Mouse (Mus musculus) E14TG2a.4 (cell line): Measurements from ENCODE around the gene Rrnad1.
A peak's percentile ranks its signal among the peaks of the same experiment; 100 is the strongest.
"Not testable (repeated sequence)": the region's sequence is repeated elsewhere in the genome, so short reads cannot be mapped to it uniquely, and the experiment has no call there.

Experiments
- H3K27me3 ChIP-seq: 2 replicates; pipeline ENCODE4 v1.6.1; 2014; ENCODE audit warnings: low read length, control low read depth; ENCODE audit not compliant: insufficient read depth
- H3K36me3 ChIP-seq: 2 replicates; pipeline ENCODE4 v1.6.1; 2014; ENCODE audit warnings: low read length, control low read depth; ENCODE audit not compliant: insufficient read depth
- H3K4me1 ChIP-seq: replicated peaks from 2 replicates; pipeline ENCODE4 v1.6.1; 2014; ENCODE audit warnings: low read depth, low read length, control low read depth
- H3K4me3 ChIP-seq: replicated peaks from 2 replicates; pipeline ENCODE4 v1.5.1; 2014; ENCODE audit warnings: mild to moderate bottlenecking, low read length
- H3K9me3 ChIP-seq: 2 replicates; pipeline ENCODE4 v1.6.1; 2014; ENCODE audit warnings: low read length, control low read depth
- CTCF ChIP-seq: conservative IDR thresholded peaks from 2 replicates; pipeline ENCODE4 v1.5.1; 2014; ENCODE audit warnings: low read length
- NANOG ChIP-seq: IDR thresholded peaks from 2 replicates; pipeline ENCODE4 v1.6.1; 2014; ENCODE audit warnings: borderline replicate concordance, low read length, mixed read lengths
- POU5F1 ChIP-seq: IDR thresholded peaks from 2 replicates; pipeline ENCODE4 v1.6.1; 2014; ENCODE audit warnings: low read length, borderline replicate concordance

Rrnad1 gene

GRCm38 (mm10) chr3:87901036-87901624 lies 29.4 kb downstream of the Rrnad1 start:
- Histone ChIP-seq H3K9me3 (no peaks in the 10 kb centered on the region), H3K4me3 (no peak overlapping the region), H3K27me3 (no peaks in the 10 kb centered on the region), H3K36me3 (no peaks in the 10 kb centered on the region), H3K4me1 (peaks cover 23% of the 10 kb centered on the region)
- TF ChIP-seq NANOG (no peak), POU5F1 (no peak), CTCF (no peak)

DNA sequence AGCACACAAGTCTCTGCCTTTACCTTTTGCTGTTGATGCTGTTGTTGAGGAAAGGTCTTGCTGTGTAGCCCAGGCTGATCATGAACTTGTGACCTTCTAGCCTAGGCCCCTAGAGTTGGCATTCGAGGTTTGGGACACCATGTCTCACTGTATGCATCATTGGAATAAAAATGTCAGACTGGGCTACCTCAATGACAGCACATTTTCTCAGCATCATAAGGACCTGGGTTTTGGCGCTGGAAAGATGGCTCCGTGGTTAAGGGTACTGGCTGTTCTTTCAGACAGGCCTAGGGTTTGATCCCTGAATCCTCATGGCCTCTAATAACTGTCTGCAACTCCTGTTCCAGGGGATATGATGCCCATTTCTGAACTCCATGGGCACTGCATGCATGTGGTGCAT lies 30.7 kb downstream of the Rrnad1 start:
- H3K4me1 ChIP-seq, result peaks cover 28% of the 10 kb centered on the region
- no peaks in the 10 kb centered on the region for H3K36me3 ChIP-seq
- H3K4me3 ChIP-seq, result no peak overlapping the region
- TF ChIP-seq CTCF (no peak), NANOG (no peak), POU5F1 (no peak)
- H3K9me3 ChIP-seq, result no peaks in the 10 kb centered on the region
- H3K27me3 ChIP-seq, result no peaks in the 10 kb centered on the region

DNA sequence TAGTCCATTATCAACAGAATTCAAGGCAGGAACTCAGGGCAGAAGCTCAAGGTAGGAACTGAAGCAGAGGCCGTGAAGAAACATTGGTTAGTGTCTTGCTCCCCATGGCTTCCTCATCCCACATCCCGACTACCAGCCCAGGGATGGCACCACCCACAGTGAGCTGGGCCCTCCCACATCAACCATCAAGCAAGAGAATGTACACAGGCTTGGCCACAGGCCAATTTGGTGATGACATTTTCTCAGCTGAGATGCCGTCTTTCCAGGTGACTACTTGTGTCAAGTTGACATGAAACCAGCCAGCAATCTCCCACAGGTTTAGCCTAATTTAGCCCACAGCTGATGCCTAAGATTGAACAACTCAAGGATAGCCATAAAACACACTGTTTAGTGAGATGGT lies 31.3 kb downstream of the Rrnad1 start:
- TF ChIP-seq POU5F1 (no peak), NANOG (no peak)
- Histone ChIP-seq H3K27me3 (no peaks in the 10 kb centered on the region), H3K36me3 (no peaks in the 10 kb centered on the region), H3K9me3 (no peaks in the 10 kb centered on the region), H3K4me1 (peaks cover 32% of the 10 kb centered on the region), H3K4me3 (no peak overlapping the region)

- Histone ChIP-seq H3K4me3 (peak overlapping the region; percentile 18), H3K36me3 (no peaks in the 10 kb centered on the region), H3K9me3 (no peaks in the 10 kb centered on the region), H3K27me3 (no peaks in the 10 kb centered on the region), H3K4me1 (peaks cover 38% of the 10 kb centered on the region)
- TF ChIP-seq POU5F1 (no peak), CTCF (no peak), NANOG (no peak)
These were observed 37.1 kb downstream of the Rrnad1 start for GRCm38 (mm10) chr3:87893367-87893905.

GRCm38 (mm10) chr3:87891481-87891880 lies 39.0 kb downstream of the Rrnad1 start:
- no peak for TF ChIP-seq CTCF
- no peak for TF ChIP-seq NANOG
- no peak for TF ChIP-seq POU5F1
- H3K9me3 ChIP-seq, result no peaks in the 10 kb centered on the region
- H3K4me3 ChIP-seq, result no peak overlapping the region
- no peaks in the 10 kb centered on the region for H3K36me3 ChIP-seq
- H3K4me1 ChIP-seq, result peaks cover 43% of the 10 kb centered on the region
- H3K27me3 ChIP-seq, result no peaks in the 10 kb centered on the region

- not testable (repeated sequence) for H3K27me3 ChIP-seq, H3K4me3 ChIP-seq, H3K9me3 ChIP-seq
- peaks cover 17% of the 10 kb centered on the region for H3K36me3 ChIP-seq
- peaks cover 38% of the 10 kb centered on the region for H3K4me1 ChIP-seq
These were observed 43.1 kb downstream of the Rrnad1 start for GRCm38 (mm10) chr3:87887400-87887799.

DNA sequence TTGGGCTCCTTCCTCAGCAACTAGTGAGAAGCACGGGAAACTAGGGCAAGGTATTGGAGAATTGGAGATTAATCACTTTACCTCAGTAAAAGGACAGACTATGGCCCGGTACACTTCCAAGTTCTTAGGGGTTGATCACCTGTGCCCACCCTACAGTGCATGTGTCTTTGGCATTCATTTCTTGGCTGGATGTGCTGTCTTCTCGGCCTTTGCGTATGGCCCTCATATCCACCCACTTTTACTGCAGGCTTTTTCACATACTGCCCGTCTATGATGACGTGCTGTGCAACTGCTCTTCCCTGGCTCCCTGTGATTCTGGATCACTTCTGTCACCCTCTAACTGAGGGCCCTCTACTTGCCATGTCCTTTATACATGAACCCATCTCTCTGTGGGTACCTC lies 44.1 kb downstream of the Rrnad1 start:
- Histone ChIP-seq H3K27me3 (no peaks in the 10 kb centered on the region), H3K36me3 (peaks cover 25% of the 10 kb centered on the region), H3K9me3 (no peaks in the 10 kb centered on the region), H3K4me1 (peaks cover 37% of the 10 kb centered on the region), H3K4me3 (peak overlapping the region; percentile 75)
- TF ChIP-seq POU5F1 (no peak), CTCF (no peak), NANOG (no peak)

DNA sequence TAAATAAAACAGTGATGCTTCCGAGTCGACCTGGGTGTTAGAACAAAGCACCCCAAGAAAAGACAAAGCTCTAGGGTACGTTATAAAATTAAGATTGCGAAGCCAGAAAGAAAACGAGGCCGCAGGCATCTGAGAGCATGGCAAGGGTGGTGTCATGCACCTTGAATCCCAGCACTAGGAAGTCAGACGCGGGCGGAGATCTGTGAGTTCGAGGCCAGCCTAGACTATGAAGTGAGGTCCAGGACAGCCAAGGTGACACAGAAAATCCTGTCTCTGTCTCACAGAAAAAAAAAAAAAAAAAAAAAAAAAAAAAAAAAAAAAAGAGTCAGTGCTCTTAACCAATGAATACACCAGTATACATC lies 44.5 kb downstream of the Rrnad1 start:
- no peak for TF ChIP-seq POU5F1
- no peak for TF ChIP-seq NANOG
- TF ChIP-seq CTCF, result no peak
- Histone ChIP-seq H3K4me1 (peaks cover 36% of the 10 kb centered on the region), H3K27me3 (no peaks in the 10 kb centered on the region), H3K9me3 (no peaks in the 10 kb centered on the region), H3K36me3 (peaks cover 29% of the 10 kb centered on the region), H3K4me3 (peak overlapping the region; percentile 75)

DNA sequence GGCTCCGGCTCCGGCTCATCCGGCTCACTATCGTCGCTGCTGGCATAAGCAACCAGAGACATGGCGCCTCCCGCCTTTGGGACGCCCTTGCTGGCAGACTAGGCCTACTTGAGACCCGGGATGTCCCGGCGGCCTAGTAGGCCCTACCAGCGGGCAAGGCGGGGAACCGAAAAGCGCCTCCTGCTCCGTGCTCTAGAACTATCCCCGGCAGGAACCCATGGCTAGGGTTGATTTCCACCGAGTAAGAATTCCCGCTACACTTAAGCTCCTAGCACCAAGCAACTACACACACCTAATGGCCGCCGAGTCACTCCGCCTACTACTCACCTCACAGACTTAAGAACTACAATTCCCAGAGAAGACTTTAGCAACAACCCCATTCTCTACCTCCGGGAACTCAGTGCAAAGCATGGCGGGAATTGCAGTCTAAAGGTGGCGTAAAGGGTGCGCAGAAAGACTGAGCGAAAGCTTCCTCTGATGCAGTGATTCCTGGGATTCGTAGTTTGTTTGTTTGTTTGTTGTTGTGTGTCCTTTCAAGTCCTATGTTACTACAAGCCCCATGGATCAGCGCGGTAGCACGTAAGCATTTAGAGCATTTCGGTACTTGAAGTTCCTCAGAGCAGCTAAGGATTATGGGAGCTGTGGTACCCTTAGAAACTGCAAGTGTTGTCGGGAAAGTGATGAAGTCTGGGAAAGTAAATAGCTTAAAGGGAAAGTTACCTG lies 45.1 kb downstream of the Rrnad1 start, which contains the start of gene Prcc:
Gene Prcc (minus strand): TSS at position 328 of the 723 bp plus-strand sequence.
- TF ChIP-seq POU5F1 (no peak), NANOG (no peak), CTCF (no peak)
- H3K4me3 ChIP-seq, result peak within 1 kb of the TSS; percentile 97
- no peaks in the 10 kb centered on the region for H3K27me3 ChIP-seq
- no peaks in the 10 kb centered on the region for H3K9me3 ChIP-seq
- H3K4me1 ChIP-seq, result peaks cover 36% of the 10 kb centered on the region
- H3K36me3 ChIP-seq, result peaks cover 34% of the 10 kb centered on the region
